Mouse (Mus musculus) hindbrain, embryonic 11.5 days (tissue): ENCODE results near the gene Gna15. TPM values are rescaled to one million over a fixed set of nuclear protein-coding genes. Genes with fewer than 3 reads are reported as not detected.

ENCODE experiments used
- ATAC-seq: fragments of 200-750 bp; cut with Nextera tagmentation; 2 replicates; pipeline ENCODE4 v1.8.0; 2017; ENCODE audit warnings: mild to moderate bottlenecking, moderate TSS enrichment, moderate library complexity; ENCODE audit not compliant: low FRiP score
- DNase-seq: peaks from one replicate; pipeline ENCODE4 v3.0.0-alpha.2; 2015; ENCODE audit warnings: low spot score
- H3K27ac ChIP-seq: fragments of 300-500 bp; sonication (generic); 2 replicates; pipeline ENCODE4 v1.5.1; 2014; ENCODE audit warnings: mild to moderate bottlenecking, low read depth, low read length
- H3K27me3 ChIP-seq: fragments of 300-500 bp; sonication (generic); 2 replicates; pipeline ENCODE4 v1.6.1; 2014; ENCODE audit warnings: mild to moderate bottlenecking, low read length, moderate library complexity, mixed read lengths; ENCODE audit not compliant: control insufficient read depth, insufficient read depth
- H3K36me3 ChIP-seq: fragments of 300-500 bp; sonication (generic); 2 replicates; pipeline ENCODE4 v1.6.1; 2014; ENCODE audit warnings: mild to moderate bottlenecking, low read length, moderate library complexity, mixed read lengths; ENCODE audit not compliant: control insufficient read depth, insufficient read depth
- H3K4me1 ChIP-seq: fragments of 300-500 bp; sonication (generic); replicated peaks from 2 replicates; pipeline ENCODE4 v1.6.1; 2014; ENCODE audit warnings: low read length, mixed read lengths; ENCODE audit not compliant: control insufficient read depth, insufficient read depth
- H3K4me2 ChIP-seq: fragments of 300-500 bp; sonication (generic); replicated peaks from 2 replicates; pipeline ENCODE4 v1.6.1; 2014; ENCODE audit warnings: mild to moderate bottlenecking, low read depth, low read length
- H3K4me3 ChIP-seq: fragments of 300-500 bp; sonication (generic); 2 replicates; pipeline ENCODE4 v1.5.1; 2014; ENCODE audit warnings: low read depth, low read length
- H3K9ac ChIP-seq: fragments of 300-500 bp; sonication (generic); 2 replicates; pipeline ENCODE4 v1.6.1; 2014; ENCODE audit warnings: low read depth, low read length
- H3K9me3 ChIP-seq: fragments of 300-500 bp; sonication (generic); 2 replicates; pipeline ENCODE4 v1.6.1; 2016; ENCODE audit warnings: low read length; ENCODE audit not compliant: control insufficient read depth
- WGBS: fragments of 180-500 bp; shearing (Covaris S2); extraction: QIAGEN DNeasy Blood & Tissue Kit; methylation state at CpG from one replicate; pipeline ENCODE4 v1.1.7; 2014; 5-methylcytosine and 5-hydroxymethylcytosine counted together
- polyA plus RNA-seq: library from polyadenylated mRNA; unstranded; fragments of >200 nt; fragmentation: Nextera tagmentation; extraction: Ambion mirVana; gene quantifications from 2 replicates; pipeline ENCODE4 v1.2.1, GENCODE M21; 2014

Gene Gna15
- polyA plus RNA-seq, 1 experiment from 2014 or later, result 0.56 TPM

- Histone ChIP-seq H3K4me2 (no peak overlapping the region), H3K4me1 (0 out of 2 replicates have a peak, but pooled peaks cover 2% of the 10 kb centered on the region), H3K9ac (no peak overlapping the region), H3K27ac (no peak overlapping the region), H3K9me3 (no peaks in the 10 kb centered on the region), H3K4me3 (no peak overlapping the region), H3K27me3 (peaks cover 8% of the 10 kb centered on the region; the same call in 1 of the 2 replicates), H3K36me3 (no peaks in the 10 kb centered on the region)
- no peak for DNase-seq
- ATAC-seq, result no peak
- 80% methylated on average over 6 of the region's 6 CpGs for WGBS
Measured at GRCm38 (mm10) chr10:81523142-81523541, 883 bp downstream of the Gna15 start.

- Histone ChIP-seq H3K36me3 (no peaks in the 10 kb centered on the region), H3K27me3 (peaks cover 8% of the 10 kb centered on the region; the same call in 1 of the 2 replicates), H3K4me2 (no peak overlapping the region), H3K27ac (no peak overlapping the region), H3K4me1 (0 out of 2 replicates have a peak, but pooled peaks cover 2% of the 10 kb centered on the region), H3K9me3 (no peaks in the 10 kb centered on the region), H3K4me3 (no peak overlapping the region), H3K9ac (no peak overlapping the region)
- 70% methylated on average over 3 of the region's 3 CpGs for WGBS
- DNase-seq (no peak), ATAC-seq (no peak)
Measured at GRCm38 (mm10) chr10:81519978-81520365, 4.1 kb downstream of the Gna15 start.

GRCm38 (mm10) chr10:81519227-81519977 lies 4.6 kb downstream of the Gna15 start:
- DNase-seq (no peak), ATAC-seq (no peak)
- no peak overlapping the region for H3K27ac ChIP-seq
- H3K27me3 ChIP-seq, result peaks cover 8% of the 10 kb centered on the region; the same call in 1 of the 2 replicates
- no peak overlapping the region for H3K4me2 ChIP-seq
- H3K9me3 ChIP-seq, result no peaks in the 10 kb centered on the region
- H3K4me1 ChIP-seq, result 0 out of 2 replicates have a peak, but pooled peaks cover 2% of the 10 kb centered on the region
- no peaks in the 10 kb centered on the region for H3K36me3 ChIP-seq
- WGBS, result 83% methylated on average over 6 of the region's 6 CpGs
- no peak overlapping the region for H3K4me3 ChIP-seq
- no peak overlapping the region for H3K9ac ChIP-seq

DNA sequence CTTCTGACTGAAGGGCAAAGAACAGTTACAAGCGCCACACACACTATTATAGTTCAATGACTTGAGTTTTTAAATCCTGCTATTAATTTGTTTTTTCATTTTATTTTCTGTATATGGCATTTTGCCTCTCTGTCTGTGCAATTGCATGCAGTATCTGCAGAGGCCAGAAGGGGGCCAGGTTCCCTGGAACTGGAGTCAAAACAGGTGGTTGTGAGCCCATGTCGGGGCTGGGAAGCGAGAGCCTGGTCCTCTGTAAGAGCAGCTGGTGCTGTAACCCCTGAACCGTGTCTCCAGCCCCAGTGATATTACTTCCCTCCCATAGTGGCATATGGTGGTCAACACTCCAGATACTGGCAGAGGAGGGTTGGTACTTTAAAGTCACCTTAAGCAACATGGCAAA lies 5.5 kb downstream of the Gna15 start:
- Histone ChIP-seq H3K4me2 (no peak overlapping the region), H3K9ac (no peak overlapping the region), H3K4me1 (no peaks in the 10 kb centered on the region), H3K4me3 (no peak overlapping the region), H3K9me3 (no peaks in the 10 kb centered on the region), H3K36me3 (no peaks in the 10 kb centered on the region), H3K27me3 (peaks cover 2% of the 10 kb centered on the region; the same call in 1 of the 2 replicates), H3K27ac (no peak overlapping the region)
- ATAC-seq (peak; percentile 59; the same call in 1 of the 2 replicates), DNase-seq (peak; percentile 77)
- WGBS, result 14% methylated on average over 4 of the region's 4 CpGs

DNA sequence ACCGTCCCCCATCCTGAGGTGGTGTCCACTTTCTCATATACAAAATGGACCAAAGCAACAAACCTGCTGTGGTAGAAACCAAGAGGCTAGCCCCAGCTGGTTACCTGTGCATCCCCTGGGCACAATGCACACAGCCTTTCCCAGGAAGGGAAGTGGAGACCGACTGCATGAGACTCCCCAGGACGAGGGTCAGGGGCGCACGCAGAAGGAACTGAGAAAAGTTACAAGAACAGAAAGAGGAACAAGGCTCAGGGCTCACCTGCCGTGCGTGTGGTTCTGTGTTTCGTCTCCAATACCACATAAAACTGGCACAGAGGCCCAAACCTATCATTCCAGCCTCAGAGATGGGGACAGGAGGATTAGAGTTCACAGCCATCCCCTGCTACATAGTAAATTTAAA lies 6.8 kb downstream of the Gna15 start:
- WGBS, result 77% methylated on average over 8 of the region's 8 CpGs
- no peak overlapping the region for H3K27ac ChIP-seq
- no peaks in the 10 kb centered on the region for H3K36me3 ChIP-seq
- H3K4me2 ChIP-seq, result no peak overlapping the region
- no peak overlapping the region for H3K9ac ChIP-seq
- no peak overlapping the region for H3K4me3 ChIP-seq
- DNase-seq (no peak), ATAC-seq (no peak)
- H3K4me1 ChIP-seq, result no peaks in the 10 kb centered on the region
- no peaks in the 10 kb centered on the region for H3K9me3 ChIP-seq
- no peaks in the 10 kb centered on the region for H3K27me3 ChIP-seq

DNA sequence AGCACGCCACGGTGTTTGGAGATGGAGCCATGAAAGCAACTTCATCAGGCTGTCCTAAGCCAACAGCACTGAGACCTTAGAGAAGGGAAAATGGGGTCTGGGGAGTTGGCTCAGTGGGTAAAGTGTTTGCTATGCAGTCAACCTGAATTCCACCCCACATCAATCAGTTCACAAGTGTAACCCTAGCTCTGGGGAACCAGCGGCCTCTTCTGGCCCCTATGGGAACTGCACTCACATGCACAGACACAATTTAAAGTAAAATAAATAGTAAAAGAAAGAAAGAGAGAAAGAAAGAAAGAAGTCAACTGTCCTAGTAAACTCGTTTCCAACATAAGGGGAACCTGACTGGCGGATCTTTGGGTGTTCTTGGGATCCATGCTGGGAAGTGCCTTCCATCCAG lies 10.2 kb downstream of the Gna15 start:
- Histone ChIP-seq H3K27me3 (0 out of 2 replicates have a peak, but pooled peaks cover 2% of the 10 kb centered on the region), H3K36me3 (no peaks in the 10 kb centered on the region), H3K9me3 (no peaks in the 10 kb centered on the region), H3K4me2 (no peak overlapping the region), H3K4me3 (no peak overlapping the region), H3K4me1 (no peaks in the 10 kb centered on the region), H3K9ac (no peak overlapping the region), H3K27ac (no peak overlapping the region)
- DNase-seq (no peak), ATAC-seq (no peak)
- WGBS, result 86% methylated on average over 5 of the region's 5 CpGs

- ATAC-seq, result no peak
- Histone ChIP-seq H3K27me3 (0 out of 2 replicates have a peak, but pooled peaks cover 2% of the 10 kb centered on the region), H3K9me3 (no peaks in the 10 kb centered on the region), H3K27ac (no peak overlapping the region), H3K4me1 (no peaks in the 10 kb centered on the region), H3K36me3 (no peaks in the 10 kb centered on the region), H3K4me2 (no peak overlapping the region), H3K4me3 (no peak overlapping the region), H3K9ac (no peak overlapping the region)
- no peak for DNase-seq
- 80% methylated on average over 14 of the region's 14 CpGs for WGBS
Measured at GRCm38 (mm10) chr10:81510246-81510810, 13.7 kb downstream of the Gna15 start.

GRCm38 (mm10) chr10:81507691-81508489 lies 16.1 kb downstream of the Gna15 start:
- Histone ChIP-seq H3K4me2 (no peak overlapping the region), H3K36me3 (no peaks in the 10 kb centered on the region), H3K4me3 (no peak overlapping the region), H3K9me3 (no peaks in the 10 kb centered on the region), H3K27ac (no peak overlapping the region), H3K27me3 (0 out of 2 replicates have a peak, but pooled peaks cover 2% of the 10 kb centered on the region), H3K9ac (no peak overlapping the region), H3K4me1 (no peaks in the 10 kb centered on the region)
- DNase-seq (no peak), ATAC-seq (no peak)
- WGBS, result 74% methylated on average over 13 of the region's 13 CpGs
